Mouse (Mus musculus) megakaryocyte, embryonic 14.5 days (primary cell): ENCODE measurements at regions not wholly inside any gene's neighbourhood (a gene's known extent, or its start where the extent isn't known, plus 50 kb on each side); places are given as distances from the start of the nearest gene placed in this dataset.
A peak's percentile ranks its signal among the peaks of the same experiment; 100 is the strongest.

ENCODE experiments used
- H3K27me3 ChIP-seq: replicated peaks from 2 replicates; pipeline ENCODE3; 2012; ENCODE audit warnings: inconsistent platforms
- H3K36me3 ChIP-seq: replicated peaks from 2 replicates; pipeline ENCODE3; 2012; ENCODE audit warnings: low read length, inconsistent platforms, mixed read lengths
- H3K4me1 ChIP-seq: 2 replicates; pipeline ENCODE4 v1.6.1; 2012; ENCODE audit warnings: inconsistent platforms
- H3K4me3 ChIP-seq: replicated peaks from 2 replicates; pipeline ENCODE3; 2012; ENCODE audit warnings: moderate library complexity, mild to moderate bottlenecking, inconsistent platforms
- H3K9me3 ChIP-seq: 2 replicates; pipeline ENCODE4 v1.6.1; 2012; ENCODE audit warnings: inconsistent platforms
- FLI1 ChIP-seq: IDR thresholded peaks from 2 replicates; pipeline ENCODE4 v1.6.1; 2012; ENCODE audit warnings: low read length, inconsistent platforms, mixed read lengths
- GATA1 ChIP-seq: IDR thresholded peaks from 3 replicates; pipeline ENCODE4 v1.6.1; 2012; ENCODE audit warnings: mixed read lengths, low read length, inconsistent platforms, borderline replicate concordance

DNA sequence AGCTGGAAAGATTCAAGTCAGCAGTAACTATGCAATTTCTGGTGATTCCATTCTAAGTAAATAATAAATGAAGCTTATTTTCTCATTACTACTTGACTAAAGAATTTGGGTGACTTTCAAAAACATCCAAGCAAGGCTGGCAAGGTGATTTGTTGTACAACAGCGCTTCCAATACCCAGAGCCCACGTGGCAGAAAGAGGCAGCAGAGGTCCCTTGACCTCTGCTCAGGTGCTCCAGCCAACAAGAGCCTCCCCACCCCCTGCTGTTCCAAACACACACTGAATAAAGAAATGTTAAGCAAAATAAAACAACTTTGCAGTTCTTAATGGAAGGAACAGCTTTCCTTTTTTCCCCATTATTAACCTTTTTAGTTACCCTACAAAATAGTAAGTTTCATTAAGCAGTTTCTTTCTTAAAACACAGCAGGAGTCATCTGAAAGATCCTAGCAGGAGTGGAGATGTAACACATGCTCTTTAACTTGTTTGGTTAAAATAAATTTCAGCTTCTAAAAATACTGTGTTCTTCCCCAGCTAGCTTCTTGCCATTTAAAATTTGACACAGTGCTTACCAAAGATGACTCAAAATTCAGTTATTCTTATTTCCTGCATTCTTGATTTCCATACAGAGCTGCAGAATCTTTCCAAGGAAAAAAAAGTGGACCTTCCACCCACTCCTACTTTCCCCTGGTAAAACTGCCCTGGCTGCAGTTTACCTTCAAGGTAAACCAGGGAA, 92.3 kb upstream of the Tbl1xr1 start:
- Histone ChIP-seq H3K9me3 (peaks cover 11% of the 10 kb centered on the region), H3K36me3 (peaks cover 11% of the 10 kb centered on the region), H3K4me1 (peaks cover 64% of the 10 kb centered on the region), H3K4me3 (no peak overlapping the region), H3K27me3 (no peaks in the 10 kb centered on the region)
- TF ChIP-seq GATA1 (no peak), FLI1 (no peak)

DNA sequence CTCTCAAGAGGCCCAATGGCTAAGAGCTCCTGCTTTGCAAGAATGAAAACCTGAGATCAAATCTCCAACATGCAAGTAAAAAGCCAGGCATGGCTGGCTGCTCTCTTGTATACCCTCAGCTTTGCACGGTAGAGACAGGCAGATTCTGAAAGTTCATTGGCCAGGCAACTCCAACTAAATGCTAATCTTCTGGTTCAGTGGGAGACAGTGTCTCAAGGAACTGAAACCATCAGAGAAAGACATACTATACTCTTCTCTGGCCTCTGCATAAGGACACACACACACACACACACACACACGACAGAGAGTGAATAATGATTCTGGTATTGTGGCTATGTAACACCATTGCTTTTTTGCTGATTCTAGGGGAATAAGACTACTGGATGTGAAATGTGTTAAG, 91.6 kb upstream of the Tbl1xr1 start:
- no peak overlapping the region for H3K4me3 ChIP-seq
- H3K4me1 ChIP-seq, result peaks cover 63% of the 10 kb centered on the region

DNA sequence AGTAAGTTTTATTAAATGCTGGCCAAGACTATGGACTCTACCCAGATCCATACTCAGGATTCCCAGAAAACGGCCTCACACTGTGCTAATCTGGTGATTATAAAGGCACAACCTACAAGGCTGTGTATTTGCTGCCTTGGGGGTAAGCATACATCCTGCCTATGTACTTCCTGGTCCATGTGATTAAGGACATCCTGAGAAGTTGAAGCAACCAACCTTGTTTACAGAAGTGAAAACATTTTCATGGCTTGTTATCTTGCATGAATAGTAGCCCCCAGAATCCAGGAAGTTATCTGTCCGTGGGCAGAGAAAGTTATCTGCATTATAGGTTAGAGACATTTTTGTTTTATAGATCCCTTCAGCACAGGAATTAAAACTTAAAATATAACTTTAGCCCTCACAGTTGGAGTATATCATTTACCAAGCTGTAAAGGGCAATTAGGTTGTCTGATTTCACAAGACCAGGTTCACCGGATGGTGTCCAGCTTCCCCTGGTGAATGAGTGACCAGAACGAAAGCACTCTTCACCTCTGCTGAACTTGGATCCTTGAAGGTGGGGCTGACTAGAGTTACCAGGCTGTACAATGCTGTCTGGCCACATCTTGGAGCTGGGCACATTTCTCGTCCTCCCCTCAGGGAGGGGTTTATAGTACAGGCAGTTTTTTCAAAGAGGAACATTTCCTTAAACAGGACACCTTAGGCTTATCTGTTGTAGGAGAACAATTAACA, 90.1 kb upstream of the Tbl1xr1 start:
- H3K9me3 ChIP-seq, result peaks cover 5% of the 10 kb centered on the region
- peaks cover 78% of the 10 kb centered on the region for H3K4me1 ChIP-seq
- H3K36me3 ChIP-seq, result peaks cover 5% of the 10 kb centered on the region
- H3K4me3 ChIP-seq, result no peak overlapping the region
- TF ChIP-seq FLI1, result no peak
- no peak for TF ChIP-seq GATA1
- H3K27me3 ChIP-seq, result no peaks in the 10 kb centered on the region

More for the DNA sequence above, 91.6 kb upstream of the Tbl1xr1 start:
- no peak for TF ChIP-seq GATA1
- TF ChIP-seq FLI1, result no peak
- Histone ChIP-seq H3K27me3 (no peaks in the 10 kb centered on the region), H3K9me3 (peaks cover 11% of the 10 kb centered on the region), H3K36me3 (peaks cover 11% of the 10 kb centered on the region)

DNA sequence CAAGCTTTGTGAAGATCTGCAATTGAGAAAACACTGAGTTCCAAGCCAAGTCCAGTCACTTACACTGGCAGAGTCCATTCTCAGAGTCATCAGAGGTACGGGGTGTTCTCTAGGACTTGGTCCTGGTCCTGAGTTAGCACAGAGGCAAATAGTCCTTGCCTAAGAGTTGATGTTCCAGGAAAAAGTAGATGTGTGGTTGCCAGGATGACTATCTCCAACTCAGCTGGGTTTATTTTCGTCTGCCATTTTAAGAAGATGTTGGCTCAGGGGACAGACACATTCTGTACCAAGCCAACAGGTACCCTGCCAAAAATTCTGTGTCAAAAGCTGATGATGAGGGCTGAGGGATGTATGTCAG, 89.6 kb upstream of the Tbl1xr1 start:
- TF ChIP-seq GATA1, result no peak
- no peak for TF ChIP-seq FLI1
- peaks cover 83% of the 10 kb centered on the region for H3K4me1 ChIP-seq
- H3K27me3 ChIP-seq, result no peaks in the 10 kb centered on the region
- H3K36me3 ChIP-seq, result no peaks in the 10 kb centered on the region
- H3K4me3 ChIP-seq, result no peak overlapping the region
- no peaks in the 10 kb centered on the region for H3K9me3 ChIP-seq

DNA sequence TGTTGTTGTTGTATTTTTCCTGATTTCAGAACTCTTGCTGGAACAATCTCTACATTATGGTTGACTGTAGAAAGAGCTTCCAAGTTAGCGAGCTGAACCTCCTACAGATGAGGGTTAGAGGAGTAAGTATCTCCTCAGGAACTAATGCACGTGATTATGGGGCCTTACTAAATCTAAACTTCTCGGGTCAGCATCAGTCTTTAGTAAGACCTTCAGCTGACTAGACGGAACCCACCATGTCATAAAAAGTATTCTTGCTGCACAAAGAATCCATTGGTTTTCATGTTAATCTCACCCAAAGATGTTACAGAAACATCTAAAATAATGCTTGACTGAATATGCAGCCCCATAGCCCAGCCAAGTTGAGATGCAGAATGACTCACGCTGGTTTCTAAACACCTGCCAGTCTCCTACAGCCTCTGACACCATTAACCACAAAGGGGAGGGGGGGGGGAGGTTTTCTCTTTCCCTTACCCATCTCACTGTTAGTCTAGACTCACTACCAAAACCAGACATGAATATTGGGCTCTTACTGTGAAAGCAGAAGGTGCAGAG, 88.9 kb upstream of the Tbl1xr1 start:
- TF ChIP-seq GATA1 (no peak), FLI1 (no peak)
- H3K27me3 ChIP-seq, result no peaks in the 10 kb centered on the region
- H3K4me3 ChIP-seq, result peak overlapping the region; percentile 69
- H3K4me1 ChIP-seq, result peaks cover 90% of the 10 kb centered on the region
- no peaks in the 10 kb centered on the region for H3K36me3 ChIP-seq
- no peaks in the 10 kb centered on the region for H3K9me3 ChIP-seq

DNA sequence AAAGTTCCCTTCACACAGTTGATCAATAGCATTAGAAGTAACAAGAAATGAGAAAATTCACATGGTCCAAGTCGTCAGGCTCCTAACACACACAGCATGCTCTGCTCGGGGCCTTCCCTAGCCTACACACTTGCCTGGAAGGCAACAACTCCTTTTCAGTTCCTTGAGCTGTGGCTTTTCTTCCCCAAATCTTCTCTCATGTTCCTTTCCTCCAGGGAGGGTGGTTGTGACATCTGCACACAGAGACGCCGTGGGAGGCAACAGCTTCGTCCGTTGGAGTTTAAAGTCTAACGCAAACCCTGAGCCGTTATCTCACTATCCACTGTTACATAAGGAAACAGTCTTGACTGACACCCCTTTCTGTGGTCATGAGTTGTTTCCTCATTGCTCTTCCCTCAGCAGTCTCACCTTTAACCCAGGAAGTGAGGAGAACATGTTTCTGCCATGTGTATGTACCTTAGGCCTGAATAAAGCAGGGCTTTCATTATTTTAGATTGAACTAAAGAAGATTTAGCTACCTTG, 88.4 kb upstream of the Tbl1xr1 start:
- Histone ChIP-seq H3K9me3 (no peaks in the 10 kb centered on the region), H3K4me1 (peaks cover 93% of the 10 kb centered on the region), H3K27me3 (no peaks in the 10 kb centered on the region), H3K36me3 (no peaks in the 10 kb centered on the region), H3K4me3 (peak overlapping the region; percentile 69)
- TF ChIP-seq GATA1, result no peak
- no peak for TF ChIP-seq FLI1

DNA sequence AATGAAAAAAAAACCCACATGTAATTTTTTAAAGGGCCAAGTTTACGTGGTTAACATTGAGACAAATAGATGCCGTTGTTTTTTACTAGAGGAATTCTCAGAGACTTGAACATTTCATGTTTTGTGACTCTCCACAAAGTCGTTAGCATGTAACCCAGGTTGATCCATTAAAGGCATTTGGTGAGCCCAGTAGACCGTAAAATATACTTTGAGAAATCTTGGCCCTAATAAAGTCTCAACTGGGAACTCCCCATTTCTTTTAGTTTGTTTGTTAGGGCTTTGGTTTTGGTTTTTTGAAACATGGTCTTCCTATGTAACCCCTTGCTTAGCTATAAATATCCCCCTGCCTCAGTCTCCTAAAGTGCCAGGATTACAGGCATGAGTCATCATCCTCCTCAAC, 85.9 kb upstream of the Tbl1xr1 start:
- TF ChIP-seq FLI1 (no peak), GATA1 (no peak)
- Histone ChIP-seq H3K4me1 (peaks cover 92% of the 10 kb centered on the region), H3K27me3 (no peaks in the 10 kb centered on the region), H3K4me3 (no peak overlapping the region), H3K9me3 (no peaks in the 10 kb centered on the region), H3K36me3 (no peaks in the 10 kb centered on the region)

DNA sequence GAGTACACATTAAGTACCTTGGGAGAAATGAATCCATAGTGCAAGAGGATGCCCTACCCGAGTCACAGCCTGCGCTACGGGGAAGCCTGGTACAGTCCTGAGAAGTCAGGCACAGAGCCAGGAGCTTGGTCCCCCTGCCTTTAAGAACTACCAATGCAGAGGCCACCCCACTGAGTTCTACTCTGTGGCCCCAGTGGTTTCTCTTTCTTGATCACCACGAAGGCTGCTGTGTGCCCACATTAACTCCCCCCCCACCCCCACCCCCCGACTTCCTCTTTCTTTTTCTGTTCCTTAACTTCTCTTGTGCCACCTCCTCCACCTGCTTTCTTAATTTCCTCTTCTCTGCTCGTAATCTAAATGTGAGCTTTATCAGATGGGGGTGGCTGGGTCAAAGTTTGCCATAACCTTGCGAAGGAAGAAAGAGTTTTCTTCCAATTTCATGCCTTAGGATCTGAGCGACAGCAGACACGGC, 84.7 kb upstream of the Tbl1xr1 start:
- peak overlapping the region; percentile 86 for H3K4me3 ChIP-seq
- TF ChIP-seq FLI1, result no peak
- no peak for TF ChIP-seq GATA1

DNA sequence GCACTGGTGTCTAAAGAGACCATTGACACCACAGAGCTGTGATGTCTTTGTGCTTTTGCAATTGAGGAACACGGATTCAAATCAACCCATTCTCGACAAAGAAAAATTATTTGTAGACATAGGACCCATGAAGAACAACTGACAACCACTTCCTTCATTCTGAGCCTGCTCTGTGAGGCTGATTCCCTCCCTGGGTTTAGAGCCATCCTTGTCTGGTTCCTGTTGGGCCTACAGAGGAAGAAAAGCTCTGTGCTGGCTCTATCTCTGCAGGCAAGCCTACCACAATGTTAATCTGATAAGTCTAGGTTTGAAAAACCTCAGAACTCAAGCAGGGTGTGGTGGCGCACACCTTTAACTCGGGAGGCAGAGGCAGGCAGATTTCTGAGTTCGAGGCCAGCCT, 84.2 kb upstream of the Tbl1xr1 start:
- H3K4me3 ChIP-seq, result peak overlapping the region; percentile 86
- H3K4me1 ChIP-seq, result peaks cover 91% of the 10 kb centered on the region
- no peaks in the 10 kb centered on the region for H3K9me3 ChIP-seq
- no peaks in the 10 kb centered on the region for H3K36me3 ChIP-seq
- TF ChIP-seq GATA1 (no peak), FLI1 (no peak)
- no peaks in the 10 kb centered on the region for H3K27me3 ChIP-seq

More for the DNA sequence above, 84.7 kb upstream of the Tbl1xr1 start:
- Histone ChIP-seq H3K9me3 (no peaks in the 10 kb centered on the region), H3K4me1 (peaks cover 91% of the 10 kb centered on the region), H3K36me3 (no peaks in the 10 kb centered on the region), H3K27me3 (no peaks in the 10 kb centered on the region)

DNA sequence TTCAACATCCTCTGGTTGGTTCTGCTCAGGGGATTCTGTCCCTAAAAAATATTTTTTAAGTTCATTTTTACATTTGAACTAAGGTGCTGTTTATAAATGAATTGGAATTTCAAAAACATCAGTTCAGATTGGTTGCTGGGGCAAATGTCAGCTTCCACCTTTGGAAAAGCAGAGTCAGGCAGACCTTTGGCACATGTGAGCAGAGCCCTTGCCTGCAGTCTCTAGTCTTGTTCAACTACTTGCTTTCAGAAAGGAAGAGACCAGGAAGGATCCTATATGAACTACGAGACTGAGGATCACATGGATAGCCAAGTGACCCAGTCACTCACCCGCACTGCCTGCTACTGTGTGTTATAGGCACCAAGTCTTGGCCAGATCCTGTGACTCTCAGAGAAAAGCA, 82.5 kb upstream of the Tbl1xr1 start:
- TF ChIP-seq GATA1 (no peak), FLI1 (no peak)
- Histone ChIP-seq H3K36me3 (peaks cover 2% of the 10 kb centered on the region), H3K4me3 (no peak overlapping the region), H3K27me3 (no peaks in the 10 kb centered on the region), H3K9me3 (peaks cover 2% of the 10 kb centered on the region), H3K4me1 (peaks cover 80% of the 10 kb centered on the region)
